Mouse (Mus musculus): Measurements from ENCODE around the gene Rad23b. TPM values are rescaled to one million over a fixed set of nuclear protein-coding genes. Genes with fewer than 3 reads are reported as not detected.
"Not testable (repeated sequence)": the region's sequence is repeated elsewhere in the genome, so short reads cannot be mapped to it uniquely, and the experiment has no call there.

Gene Rad23b
- polyA plus RNA-seq, 1 experiment, result 230 TPM

GRCm38 (mm10) chr4:55406558-55406957 lies 56.7 kb downstream of the Rad23b start:
- no peak for TF ChIP-seq POLR2A (IDR thresholded peaks at IDR 0.05; ENCODE audit: borderline replicate concordance, extremely low read depth, insufficient read depth, insufficient read length, poor library complexity, severe bottlenecking)
- no peak for TF ChIP-seq CTCF (IDR thresholded peaks at IDR 0.05; ENCODE audit: borderline replicate concordance, extremely low read depth, insufficient read depth, insufficient read length)
- DNase-seq (ENCODE audit: low read depth), result no peak

- DNase-seq (ENCODE audit: low read depth), result no peak
- TF ChIP-seq CTCF (IDR thresholded peaks at IDR 0.05; ENCODE audit: borderline replicate concordance, extremely low read depth, insufficient read depth, insufficient read length), result no peak
- no peak for TF ChIP-seq POLR2A (IDR thresholded peaks at IDR 0.05; ENCODE audit: borderline replicate concordance, extremely low read depth, insufficient read depth, insufficient read length, poor library complexity, severe bottlenecking)
These were observed 58.2 kb downstream of the Rad23b start for GRCm38 (mm10) chr4:55408081-55408480.

GRCm38 (mm10) chr4:55409025-55409424 lies 59.2 kb downstream of the Rad23b start:
- no peak for DNase-seq (ENCODE audit: low read depth)
- TF ChIP-seq CTCF (IDR thresholded peaks at IDR 0.05; ENCODE audit: borderline replicate concordance, extremely low read depth, insufficient read depth, insufficient read length), result no peak
- no peak for TF ChIP-seq POLR2A (IDR thresholded peaks at IDR 0.05; ENCODE audit: borderline replicate concordance, extremely low read depth, insufficient read depth, insufficient read length, poor library complexity, severe bottlenecking)

- DNase-seq (ENCODE audit: low read depth), result not testable (repeated sequence)
These were observed 59.9 kb downstream of the Rad23b start for GRCm38 (mm10) chr4:55409578-55410224.

GRCm38 (mm10) chr4:55415864-55416263 lies 66.0 kb downstream of the Rad23b start:
- TF ChIP-seq POLR2A (IDR thresholded peaks at IDR 0.05; ENCODE audit: borderline replicate concordance, extremely low read depth, insufficient read depth, insufficient read length, poor library complexity, severe bottlenecking), result no peak
- TF ChIP-seq CTCF (IDR thresholded peaks at IDR 0.05; ENCODE audit: borderline replicate concordance, extremely low read depth, insufficient read depth, insufficient read length), result no peak

GRCm38 (mm10) chr4:55426250-55426649 lies 76.4 kb downstream of the Rad23b start:
- TF ChIP-seq CTCF (IDR thresholded peaks at IDR 0.05; ENCODE audit: borderline replicate concordance, extremely low read depth, insufficient read depth, insufficient read length) (no peak), POLR2A (IDR thresholded peaks at IDR 0.05; ENCODE audit: borderline replicate concordance, extremely low read depth, insufficient read depth, insufficient read length, poor library complexity, severe bottlenecking) (no peak)
- no peak for DNase-seq (ENCODE audit: low read depth)

More at GRCm38 (mm10) chr4:55415864-55416263, 66.0 kb downstream of the Rad23b start:
- peak; percentile 89 for DNase-seq (ENCODE audit: low read depth)

Other genes with a start within 250 kb of the Rad23b start
- 4.6 and 7.5 TPM in 2 replicates for gene Klf4, start 182.4 kb downstream of the Rad23b start, polyA plus RNA-seq (2012; rRNA removed)

Measured in brain, embryonic 14.5 days (tissue).